Mouse (Mus musculus) midbrain, embryonic 16.5 days (tissue): ENCODE results near the gene Tmem86a. TPM values are rescaled to one million over a fixed set of nuclear protein-coding genes. Genes with fewer than 3 reads are reported as not detected.
"Not testable (repeated sequence)": the region's sequence is repeated elsewhere in the genome, so short reads cannot be mapped to it uniquely, and the experiment has no call there.

Source experiments
- ATAC-seq: fragments of 200-750 bp; cut with Nextera tagmentation; 2 replicates; pipeline ENCODE4 v1.8.0; 2017; ENCODE audit warnings: moderate TSS enrichment
- H3K27ac ChIP-seq: fragments of 300-500 bp; sonication (generic); 2 replicates; pipeline ENCODE4 v1.5.1; 2014; ENCODE audit warnings: mild to moderate bottlenecking, low read length, mixed read lengths
- H3K27me3 ChIP-seq: fragments of 300-500 bp; sonication (generic); 2 replicates; pipeline ENCODE4 v1.6.1; 2014; ENCODE audit warnings: low read depth, low read length, mixed read lengths; ENCODE audit not compliant: control insufficient read depth, insufficient read depth
- H3K36me3 ChIP-seq: fragments of 300-500 bp; sonication (generic); 2 replicates; pipeline ENCODE4 v1.6.1; 2014; ENCODE audit warnings: mild to moderate bottlenecking, low read length, moderate library complexity, mixed read lengths; ENCODE audit not compliant: control insufficient read depth, insufficient read depth
- H3K4me1 ChIP-seq: fragments of 300-500 bp; sonication (generic); 2 replicates; pipeline ENCODE4 v1.6.1; 2014; ENCODE audit warnings: mild to moderate bottlenecking, low read length, mixed read lengths; ENCODE audit not compliant: control insufficient read depth, insufficient read depth
- H3K4me2 ChIP-seq: fragments of 300-500 bp; sonication (generic); 2 replicates; pipeline ENCODE4 v1.6.1; 2014; ENCODE audit warnings: mild to moderate bottlenecking, low read length, mixed read lengths
- H3K4me3 ChIP-seq: fragments of 300-500 bp; sonication (generic); 2 replicates; pipeline ENCODE4 v1.5.1; 2014; ENCODE audit warnings: low read depth, mild to moderate bottlenecking, low read length, moderate library complexity, mixed read lengths
- H3K9ac ChIP-seq: fragments of 300-500 bp; sonication (generic); 2 replicates; pipeline ENCODE4 v1.6.1; 2014; ENCODE audit warnings: low read depth, low read length, mixed read lengths
- H3K9me3 ChIP-seq: fragments of 300-500 bp; sonication (generic); replicated peaks from 2 replicates; pipeline ENCODE4 v1.6.1; 2014; ENCODE audit warnings: mild to moderate bottlenecking, low read length, mixed read lengths; ENCODE audit not compliant: control insufficient read depth, poor library complexity, severe bottlenecking
- WGBS: fragments of 180-500 bp; shearing (Covaris S2); extraction: QIAGEN DNeasy Blood & Tissue Kit; methylation state at CpG from one replicate; pipeline ENCODE4 v1.1.7; 2014; 5-methylcytosine and 5-hydroxymethylcytosine counted together
- polyA plus RNA-seq: library from polyadenylated mRNA; unstranded; fragments of >200 nt; fragmentation: Nextera tagmentation; extraction: Ambion mirVana; gene quantifications from 2 replicates; pipeline ENCODE4 v1.2.1, GENCODE M21; 2015

Gene Tmem86a
- polyA plus RNA-seq, 1 experiment from 2014 or later: 24.1 TPM

DNA sequence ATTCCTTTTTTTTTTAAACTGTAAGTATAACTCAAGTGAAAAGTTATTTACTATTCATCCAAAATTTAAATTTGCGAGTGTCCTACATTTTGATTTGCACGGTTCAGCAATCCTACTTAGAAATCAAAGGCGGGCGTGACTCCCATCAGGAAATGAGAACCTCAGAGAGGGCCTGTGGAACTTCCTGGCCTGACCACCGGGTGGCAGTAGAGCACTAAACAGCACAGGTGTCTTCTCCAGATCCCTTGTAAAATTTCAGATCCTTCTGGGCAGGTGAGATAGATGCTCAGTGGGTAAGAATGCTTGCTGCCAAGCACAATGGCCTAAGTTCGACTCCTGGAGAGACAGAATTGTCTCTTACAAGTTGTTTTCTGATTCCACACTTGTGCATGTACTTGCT is 26.9 kb upstream of the Tmem86a start:
- no peaks in the 10 kb centered on the region for H3K9me3 ChIP-seq
- no peaks in the 10 kb centered on the region for H3K4me1 ChIP-seq
- no peak overlapping the region for H3K4me2 ChIP-seq
- WGBS: 8% methylated on average over 6 of the region's 6 CpGs
- ATAC-seq: no peak; the same call in 1 of the 2 replicates
- no peak overlapping the region for H3K27ac ChIP-seq
- no peaks in the 10 kb centered on the region for H3K27me3 ChIP-seq
- no peak overlapping the region for H3K9ac ChIP-seq
- H3K4me3 ChIP-seq: no peak overlapping the region
- no peaks in the 10 kb centered on the region for H3K36me3 ChIP-seq

DNA sequence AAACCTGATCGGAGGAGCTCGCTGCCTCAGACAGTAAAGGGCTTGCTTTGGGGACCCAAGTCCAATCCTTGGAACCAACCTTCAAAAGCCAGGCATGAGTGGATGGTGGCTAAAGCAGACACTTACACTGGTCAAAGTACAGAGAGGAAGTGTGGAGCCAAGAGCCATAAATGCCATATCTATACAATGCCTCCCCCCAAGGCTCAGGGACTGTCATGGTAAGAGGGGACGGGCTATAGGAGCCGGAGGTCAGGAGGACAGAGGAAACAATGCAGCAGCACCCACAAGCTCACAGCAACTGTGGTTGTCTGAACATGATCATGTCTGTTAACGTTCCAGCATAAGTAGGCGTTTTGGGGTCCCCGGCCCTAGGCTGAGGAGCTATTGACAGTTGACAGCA is 25.9 kb upstream of the Tmem86a start:
- no peak for ATAC-seq
- H3K9ac ChIP-seq: no peak overlapping the region
- H3K4me3 ChIP-seq: no peak overlapping the region
- H3K27ac ChIP-seq: no peak overlapping the region
- no peaks in the 10 kb centered on the region for H3K9me3 ChIP-seq
- WGBS: 90% methylated on average over 7 of the region's 7 CpGs
- no peak overlapping the region for H3K4me2 ChIP-seq
- H3K27me3 ChIP-seq: no peaks in the 10 kb centered on the region
- H3K36me3 ChIP-seq: no peaks in the 10 kb centered on the region
- no peaks in the 10 kb centered on the region for H3K4me1 ChIP-seq

DNA sequence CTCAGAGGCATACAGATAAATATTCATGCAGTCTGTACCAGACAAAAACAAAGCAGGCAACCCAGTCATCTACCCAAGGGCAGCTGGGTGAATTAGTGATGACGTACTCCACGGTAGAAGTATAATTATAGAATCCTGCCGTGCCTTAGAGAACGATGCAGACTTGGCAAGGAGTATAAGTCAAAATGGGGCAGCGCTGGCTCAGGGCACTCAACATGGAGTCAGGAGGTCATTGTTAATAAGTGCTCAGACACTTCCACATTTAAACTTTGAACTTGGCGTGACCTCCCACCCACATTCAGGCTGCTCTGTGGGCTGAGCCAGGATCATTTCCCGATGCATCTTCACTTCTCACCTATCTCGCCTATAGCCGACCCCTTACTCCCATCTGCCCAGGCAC is 25.0 kb upstream of the Tmem86a start:
- ATAC-seq: no peak
- H3K9me3 ChIP-seq: no peaks in the 10 kb centered on the region
- H3K4me3 ChIP-seq: no peak overlapping the region
- no peaks in the 10 kb centered on the region for H3K27me3 ChIP-seq
- no peak overlapping the region for H3K4me2 ChIP-seq
- no peak overlapping the region for H3K9ac ChIP-seq
- no peaks in the 10 kb centered on the region for H3K4me1 ChIP-seq
- H3K27ac ChIP-seq: no peak overlapping the region
- H3K36me3 ChIP-seq: no peaks in the 10 kb centered on the region
- WGBS: 66% methylated on average over 9 of the region's 9 CpGs

DNA sequence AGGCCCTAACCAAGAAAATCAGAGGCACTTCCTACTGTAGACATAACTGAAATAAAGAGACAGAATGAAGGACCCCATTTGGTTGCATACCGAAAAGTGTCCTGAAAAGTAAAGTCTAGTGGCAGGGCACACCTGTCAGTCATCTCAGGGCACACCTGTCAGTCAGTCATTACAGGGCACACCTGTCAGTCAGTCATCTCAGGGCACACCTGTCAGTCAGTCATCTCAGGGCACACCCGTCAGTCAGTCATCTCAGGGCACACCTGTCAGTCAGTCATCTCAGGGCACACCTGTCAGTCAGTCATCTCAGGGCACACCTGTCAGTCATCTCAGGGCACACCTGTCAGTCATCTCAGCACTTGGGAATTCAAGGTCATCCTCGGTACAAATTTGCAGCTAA is 23.5 kb upstream of the Tmem86a start:
- H3K27ac ChIP-seq, H3K36me3 ChIP-seq, H3K4me2 ChIP-seq, ATAC-seq, H3K9ac ChIP-seq, H3K9me3 ChIP-seq, H3K4me1 ChIP-seq, H3K4me3 ChIP-seq, H3K27me3 ChIP-seq: not testable (repeated sequence)
- 89% methylated on average over 3 of the region's 3 CpGs for WGBS

DNA sequence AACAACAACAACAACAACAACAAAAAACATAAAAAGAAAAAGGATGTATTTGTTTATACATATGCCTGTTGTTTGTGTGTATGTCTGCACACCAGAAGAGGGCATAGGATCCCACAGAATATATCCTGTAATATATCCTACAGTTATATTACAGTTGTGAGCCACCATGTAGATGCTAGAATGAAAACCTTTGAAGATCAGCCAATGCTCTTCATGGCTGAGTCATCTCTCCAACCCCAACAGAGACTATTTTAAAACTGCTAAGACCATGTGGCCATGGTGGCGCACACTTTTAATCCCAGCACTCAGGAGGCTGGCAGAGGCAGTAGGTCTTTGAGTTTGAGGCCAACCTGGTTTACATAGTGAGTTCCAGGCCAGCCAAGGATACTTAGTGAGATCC is 22.9 kb upstream of the Tmem86a start:
- Histone ChIP-seq H3K27ac (no peak overlapping the region), H3K36me3 (no peaks in the 10 kb centered on the region), H3K4me2 (no peak overlapping the region), H3K9ac (no peak overlapping the region), H3K4me3 (no peak overlapping the region), H3K9me3 (no peaks in the 10 kb centered on the region), H3K27me3 (no peaks in the 10 kb centered on the region), H3K4me1 (no peaks in the 10 kb centered on the region)
- no peak for ATAC-seq
- WGBS: 93% methylated on average over 1 of the region's 1 CpGs

DNA sequence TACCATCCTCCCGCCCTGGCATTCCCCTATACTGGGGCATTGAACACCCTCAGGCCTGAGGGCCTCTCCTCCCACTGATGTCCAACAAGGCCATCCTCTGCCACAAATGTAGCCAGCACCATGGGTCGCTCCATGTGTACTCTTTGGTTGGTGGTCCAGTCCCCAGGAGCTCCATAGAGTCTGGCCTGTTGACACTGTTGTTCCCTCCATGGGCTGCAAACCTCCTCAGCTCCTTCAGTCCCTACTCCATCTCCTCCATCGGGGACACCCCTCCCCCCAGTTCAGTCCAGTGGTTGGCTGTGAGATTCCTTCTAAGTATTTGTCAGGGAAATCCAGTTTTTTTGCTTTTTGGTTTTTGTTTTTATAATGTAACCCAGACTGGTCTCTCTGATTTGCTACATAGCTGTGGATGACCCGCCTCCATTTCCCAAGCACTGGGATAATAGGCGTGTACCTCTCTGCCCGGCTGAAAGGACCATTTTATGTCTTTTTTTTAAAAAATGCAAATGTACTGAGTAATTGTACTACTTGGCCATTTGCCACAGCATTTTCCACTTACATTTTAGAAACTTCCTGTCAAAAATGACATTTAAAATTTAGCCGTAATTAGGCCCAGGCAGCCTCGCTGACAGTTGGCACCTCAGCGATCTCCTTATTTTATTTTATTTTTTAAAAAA is 19.7 kb upstream of the Tmem86a start:
- Histone ChIP-seq H3K36me3 (no peaks in the 10 kb centered on the region), H3K4me3 (no peak overlapping the region), H3K4me2 (no peak overlapping the region), H3K27me3 (no peaks in the 10 kb centered on the region), H3K27ac (no peak overlapping the region), H3K4me1 (no peaks in the 10 kb centered on the region), H3K9me3 (no peaks in the 10 kb centered on the region), H3K9ac (no peak overlapping the region)
- WGBS: 80% methylated on average over 9 of the region's 9 CpGs
- ATAC-seq: no peak

DNA sequence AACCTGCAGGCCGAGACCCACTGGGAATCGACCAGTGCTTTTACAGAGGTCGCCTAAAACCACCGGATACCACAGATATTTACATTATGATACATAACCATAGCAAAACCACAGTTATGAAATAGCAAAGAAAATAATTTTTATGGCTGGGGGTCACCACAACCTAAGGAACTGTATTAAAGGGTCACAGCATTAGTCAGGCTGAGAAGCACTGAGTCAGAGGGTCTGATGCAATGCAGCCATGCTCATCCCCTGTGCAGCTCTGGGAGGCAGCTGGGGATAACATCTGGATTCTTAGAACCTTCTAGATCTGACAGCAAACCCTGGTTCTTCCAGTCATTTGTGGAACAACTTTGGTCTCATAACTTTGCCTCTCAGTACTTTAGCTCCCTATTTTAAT is 19.0 kb upstream of the Tmem86a start:
- H3K4me3 ChIP-seq: no peak overlapping the region
- no peaks in the 10 kb centered on the region for H3K36me3 ChIP-seq
- ATAC-seq: no peak
- WGBS: 81% methylated on average over 4 of the region's 4 CpGs
- H3K4me1 ChIP-seq: no peaks in the 10 kb centered on the region
- no peaks in the 10 kb centered on the region for H3K9me3 ChIP-seq
- H3K4me2 ChIP-seq: no peak overlapping the region
- H3K27me3 ChIP-seq: no peaks in the 10 kb centered on the region
- no peak overlapping the region for H3K27ac ChIP-seq
- H3K9ac ChIP-seq: no peak overlapping the region

DNA sequence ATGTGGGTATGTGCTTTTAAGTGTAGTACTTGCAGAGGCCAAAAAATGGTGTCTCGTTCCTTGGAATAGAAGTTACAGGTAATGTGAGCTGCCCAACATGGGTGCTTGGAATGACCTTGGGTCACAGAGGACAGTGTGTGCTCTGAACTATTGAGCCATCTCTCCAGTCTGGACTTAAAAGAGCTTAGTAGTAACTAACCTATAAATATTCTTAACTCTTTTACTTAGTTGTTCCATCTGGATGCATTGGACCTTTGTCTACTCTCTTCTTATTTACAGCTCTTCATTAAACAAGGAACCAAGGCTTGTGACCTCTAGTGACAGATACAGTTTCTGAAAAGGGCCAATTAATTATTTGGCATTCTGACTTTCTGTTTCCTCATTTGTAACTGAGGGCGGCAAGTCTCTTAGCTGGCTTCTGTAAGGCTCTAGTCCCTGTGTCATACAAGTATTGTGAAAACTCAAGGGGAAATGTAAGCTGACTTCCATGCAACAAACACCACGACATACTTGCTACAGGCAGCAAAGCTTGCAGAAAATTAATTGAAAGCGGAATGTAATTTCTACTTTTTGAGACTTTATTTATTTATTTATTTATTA is 15.5 kb upstream of the Tmem86a start:
- no peaks in the 10 kb centered on the region for H3K9me3 ChIP-seq
- no peak overlapping the region for H3K4me2 ChIP-seq
- no peaks in the 10 kb centered on the region for H3K36me3 ChIP-seq
- H3K27me3 ChIP-seq: no peaks in the 10 kb centered on the region
- no peak overlapping the region for H3K4me3 ChIP-seq
- no peak for ATAC-seq
- H3K27ac ChIP-seq: no peak overlapping the region
- no peak overlapping the region for H3K9ac ChIP-seq
- H3K4me1 ChIP-seq: no peaks in the 10 kb centered on the region
- 91% methylated on average over 4 of the region's 4 CpGs for whole genome bisulfite sequencing

DNA sequence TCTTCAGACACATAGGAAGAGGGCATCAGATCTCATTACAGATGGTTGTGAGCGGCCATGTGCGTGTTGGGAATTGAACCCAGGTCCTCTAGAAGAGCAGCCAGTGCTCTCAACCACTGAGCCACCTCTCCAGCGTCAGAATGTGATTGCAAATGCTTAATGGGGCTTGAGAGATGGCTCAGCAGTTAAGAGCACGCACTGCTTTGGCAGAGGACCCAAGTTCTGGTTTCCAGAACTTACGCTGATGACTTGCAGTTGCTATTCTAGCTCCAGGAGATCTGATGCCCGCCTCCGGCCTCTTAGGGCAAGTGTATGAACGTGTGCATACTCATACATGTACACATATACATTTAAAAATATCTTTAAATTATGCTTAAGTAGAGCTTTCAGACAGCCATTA is 15.0 kb upstream of the Tmem86a start:
- H3K4me1 ChIP-seq: no peaks in the 10 kb centered on the region
- H3K4me2 ChIP-seq: no peak overlapping the region
- 80% methylated on average over 8 of the region's 8 CpGs for WGBS
- H3K9ac ChIP-seq: no peak overlapping the region
- no peak for ATAC-seq
- no peak overlapping the region for H3K4me3 ChIP-seq
- no peaks in the 10 kb centered on the region for H3K36me3 ChIP-seq
- no peaks in the 10 kb centered on the region for H3K27me3 ChIP-seq
- no peaks in the 10 kb centered on the region for H3K9me3 ChIP-seq
- no peak overlapping the region for H3K27ac ChIP-seq
